Mouse (Mus musculus): Measurements from ENCODE around the gene Rora. TPM values are rescaled to one million over a fixed set of nuclear protein-coding genes. Genes with fewer than 3 reads are reported as not detected.

Gene Rora
- polyA plus RNA-seq, 1 experiment: 0.86 TPM

DNA sequence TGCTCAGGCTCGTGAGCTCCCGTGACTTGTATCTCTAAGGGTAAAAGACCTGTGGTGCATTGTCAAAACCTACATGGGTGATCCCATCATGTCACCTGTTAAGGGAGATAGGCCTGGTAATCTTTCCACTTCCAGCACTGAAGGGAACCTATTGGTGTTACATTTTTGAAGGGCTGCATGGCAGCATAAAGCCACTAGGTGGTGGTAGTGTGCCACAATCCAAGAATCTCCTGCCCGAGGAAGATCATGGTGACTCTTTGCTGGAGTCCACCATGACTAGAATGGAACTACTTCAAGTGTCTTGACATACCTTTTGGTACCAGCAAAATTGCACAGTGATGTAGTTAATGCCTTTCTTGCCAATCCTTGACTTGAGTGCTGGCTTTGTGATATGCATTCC, 704.2 kb downstream of the Rora start:
- peaks cover 6% of the 10 kb centered on the region for H3K27me3 ChIP-seq (ENCODE audit: control insufficient read depth, insufficient read depth, insufficient read length)
- H3K4me3 ChIP-seq: no peak overlapping the region
- no peaks in the 10 kb centered on the region for H3K79me2 ChIP-seq (ENCODE audit: control insufficient read depth, insufficient read depth)

DNA sequence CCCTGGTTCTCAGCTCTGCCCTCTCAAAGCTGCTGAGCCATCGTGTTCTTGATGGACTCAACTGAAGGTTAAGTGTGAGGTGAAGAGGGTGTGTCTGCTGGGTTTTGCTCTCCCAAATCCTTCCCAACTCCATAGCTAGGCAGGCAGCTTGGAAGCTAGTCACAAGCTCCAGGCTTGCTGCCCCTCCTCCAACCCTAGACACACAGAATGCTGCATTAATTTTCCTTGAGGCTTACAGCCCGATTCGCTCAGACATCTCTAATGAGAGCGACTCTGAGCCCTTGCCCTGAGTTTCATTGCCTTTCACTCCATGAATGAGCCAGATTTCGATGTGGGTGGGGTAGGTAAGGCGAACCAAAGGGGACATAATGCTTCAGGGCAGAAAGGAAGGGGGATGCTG, 705.2 kb downstream of the Rora start:
- Histone ChIP-seq H3K27me3 (ENCODE audit: control insufficient read depth, insufficient read depth, insufficient read length) (peaks cover 6% of the 10 kb centered on the region), H3K36me3 (ENCODE audit: control insufficient read depth, insufficient read depth) (no peaks in the 10 kb centered on the region), H3K4me2 (ENCODE audit: low read depth) (no peak overlapping the region), H3K79me2 (ENCODE audit: control insufficient read depth, insufficient read depth) (no peaks in the 10 kb centered on the region), H3ac (ENCODE audit: control insufficient read depth, insufficient read length) (no peak overlapping the region), H3K4me3 (no peak overlapping the region)
- TF ChIP-seq E2F4 (IDR thresholded peaks at IDR 0.05; ENCODE audit: insufficient read depth) (no peak), MYOG (IDR thresholded peaks at IDR 0.05; ENCODE audit: control insufficient read depth in 1 of 3, insufficient read depth in 1 of 3, insufficient read length in 2 of 3, low read depth in 2 of 3) (no peak), POLR2AphosphoS2 (IDR thresholded peaks at IDR 0.05; ENCODE audit: insufficient read length, low read depth) (no peak), SRF (IDR thresholded peaks at IDR 0.05; ENCODE audit: control insufficient read depth, insufficient read length, low read depth) (no peak), POLR2A (IDR thresholded peaks at IDR 0.05; ENCODE audit: insufficient read length, low read depth) (no peak), MAX (IDR thresholded peaks at IDR 0.05; ENCODE audit: low read depth) (no peak), MYOD1 (IDR thresholded peaks at IDR 0.05; ENCODE audit: control insufficient read depth in 1 of 3, insufficient read length in 2 of 3, low read depth in 2 of 3) (no peak), CEBPB (IDR thresholded peaks at IDR 0.05; ENCODE audit: insufficient read depth, poor library complexity, severe bottlenecking) (no peak), USF1 (IDR thresholded peaks at IDR 0.05; ENCODE audit: low read depth) (no peak), REST (IDR thresholded peaks at IDR 0.05; ENCODE audit: insufficient read depth, insufficient read length) (no peak), TCF3 (IDR thresholded peaks at IDR 0.05; ENCODE audit: insufficient read length, low read depth) (no peak), TCF12 (IDR thresholded peaks at IDR 0.05; ENCODE audit: insufficient read depth, poor library complexity, severe bottlenecking) (no peak)

More for the DNA sequence above, 704.2 kb downstream of the Rora start:
- H3K4me2 ChIP-seq (ENCODE audit: low read depth): no peak overlapping the region
- H3ac ChIP-seq (ENCODE audit: control insufficient read depth, insufficient read length): no peak overlapping the region
- no peaks in the 10 kb centered on the region for H3K36me3 ChIP-seq (ENCODE audit: control insufficient read depth, insufficient read depth)
- TF ChIP-seq POLR2A (IDR thresholded peaks at IDR 0.05; ENCODE audit: insufficient read length, low read depth): no peak
- TF ChIP-seq MYOG (IDR thresholded peaks at IDR 0.05; ENCODE audit: control insufficient read depth in 1 of 3, insufficient read depth in 1 of 3, insufficient read length in 2 of 3, low read depth in 2 of 3): no peak
- TF ChIP-seq E2F4 (IDR thresholded peaks at IDR 0.05; ENCODE audit: insufficient read depth): no peak
- TF ChIP-seq CEBPB (IDR thresholded peaks at IDR 0.05; ENCODE audit: insufficient read depth, poor library complexity, severe bottlenecking): no peak
- no peak for TF ChIP-seq MYOD1 (IDR thresholded peaks at IDR 0.05; ENCODE audit: control insufficient read depth in 1 of 3, insufficient read length in 2 of 3, low read depth in 2 of 3)
- no peak for TF ChIP-seq TCF12 (IDR thresholded peaks at IDR 0.05; ENCODE audit: insufficient read depth, poor library complexity, severe bottlenecking)
- TF ChIP-seq SRF (IDR thresholded peaks at IDR 0.05; ENCODE audit: control insufficient read depth, insufficient read length, low read depth): no peak
- no peak for TF ChIP-seq POLR2AphosphoS2 (IDR thresholded peaks at IDR 0.05; ENCODE audit: insufficient read length, low read depth)
- TF ChIP-seq TCF3 (IDR thresholded peaks at IDR 0.05; ENCODE audit: insufficient read length, low read depth): no peak
- TF ChIP-seq MAX (IDR thresholded peaks at IDR 0.05; ENCODE audit: low read depth): no peak

DNA sequence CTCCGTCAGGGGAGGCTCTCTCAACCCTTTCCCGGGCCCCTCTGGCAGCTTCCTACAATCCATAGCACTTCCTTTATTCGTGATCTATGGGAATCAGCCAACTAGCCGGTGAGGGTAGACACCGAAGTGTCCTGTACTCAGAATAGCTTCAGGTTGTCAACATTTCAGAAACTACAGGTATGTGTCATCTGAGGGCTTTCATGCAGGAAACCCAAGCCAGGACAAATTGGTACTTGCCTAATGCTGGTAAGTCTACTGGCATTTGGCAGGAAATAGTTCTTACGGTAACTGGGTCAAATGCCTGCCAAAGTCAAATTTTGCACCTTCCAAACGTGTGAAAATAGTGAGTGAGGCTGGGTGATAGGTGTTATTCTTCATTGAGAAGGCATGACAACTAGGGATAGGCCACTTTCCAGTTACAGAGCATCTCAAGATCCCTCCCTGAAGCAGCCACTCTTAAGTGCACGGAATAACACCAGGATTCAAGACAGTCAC, 708.4 kb downstream of the Rora start:
- TF ChIP-seq SRF (IDR thresholded peaks at IDR 0.05; ENCODE audit: control insufficient read depth, insufficient read length, low read depth) (no peak), CEBPB (IDR thresholded peaks at IDR 0.05; ENCODE audit: insufficient read depth, poor library complexity, severe bottlenecking) (no peak), TCF12 (IDR thresholded peaks at IDR 0.05; ENCODE audit: insufficient read depth, poor library complexity, severe bottlenecking) (no peak), REST (IDR thresholded peaks at IDR 0.05; ENCODE audit: insufficient read depth, insufficient read length) (no peak), POLR2AphosphoS2 (IDR thresholded peaks at IDR 0.05; ENCODE audit: insufficient read length, low read depth) (no peak), USF1 (IDR thresholded peaks at IDR 0.05; ENCODE audit: low read depth) (no peak), MYOG (IDR thresholded peaks at IDR 0.05; ENCODE audit: control insufficient read depth in 1 of 3, insufficient read depth in 1 of 3, insufficient read length in 2 of 3, low read depth in 2 of 3) (no peak), MYOD1 (IDR thresholded peaks at IDR 0.05; ENCODE audit: control insufficient read depth in 1 of 3, insufficient read length in 2 of 3, low read depth in 2 of 3) (no peak), TCF3 (IDR thresholded peaks at IDR 0.05; ENCODE audit: insufficient read length, low read depth) (no peak)
- Histone ChIP-seq H3K4me3 (no peak overlapping the region), H3ac (ENCODE audit: control insufficient read depth, insufficient read length) (no peak overlapping the region), H3K27me3 (ENCODE audit: control insufficient read depth, insufficient read depth, insufficient read length) (peaks cover 6% of the 10 kb centered on the region), H3K36me3 (ENCODE audit: control insufficient read depth, insufficient read depth) (no peaks in the 10 kb centered on the region), H3K4me2 (ENCODE audit: low read depth) (no peak overlapping the region), H3K79me2 (ENCODE audit: control insufficient read depth, insufficient read depth) (no peaks in the 10 kb centered on the region)

DNA sequence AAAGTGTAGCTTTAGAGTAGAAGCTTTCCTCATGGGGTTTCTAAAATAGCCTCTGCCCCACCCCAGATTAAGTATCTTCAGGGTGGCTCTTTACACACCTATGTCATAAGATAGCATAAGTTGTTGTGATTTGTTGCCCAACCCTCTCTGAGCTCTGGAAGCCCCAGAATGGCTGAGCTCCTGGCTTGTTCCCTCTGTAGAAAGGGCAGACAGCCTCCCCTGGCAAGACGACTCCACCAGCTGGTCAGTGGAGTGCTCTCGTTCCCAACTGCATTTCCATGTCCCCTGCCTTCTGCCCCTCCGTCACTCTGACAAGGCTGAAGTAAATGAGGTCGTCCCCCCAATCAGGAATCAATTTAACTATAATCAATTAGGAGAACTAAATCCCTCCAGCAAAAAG, 709.2 kb downstream of the Rora start:
- no peak overlapping the region for H3ac ChIP-seq (ENCODE audit: control insufficient read depth, insufficient read length)
- TF ChIP-seq MYOG (IDR thresholded peaks at IDR 0.05; ENCODE audit: control insufficient read depth in 1 of 3, insufficient read depth in 1 of 3, insufficient read length in 2 of 3, low read depth in 2 of 3) (no peak), MYOD1 (IDR thresholded peaks at IDR 0.05; ENCODE audit: control insufficient read depth in 1 of 3, insufficient read length in 2 of 3, low read depth in 2 of 3) (no peak), CEBPB (IDR thresholded peaks at IDR 0.05; ENCODE audit: insufficient read depth, poor library complexity, severe bottlenecking) (no peak)
- no peaks in the 10 kb centered on the region for H3K36me3 ChIP-seq (ENCODE audit: control insufficient read depth, insufficient read depth)
- H3K79me2 ChIP-seq (ENCODE audit: control insufficient read depth, insufficient read depth): no peaks in the 10 kb centered on the region
- H3K27me3 ChIP-seq (ENCODE audit: control insufficient read depth, insufficient read depth, insufficient read length): peaks cover 6% of the 10 kb centered on the region
- no peak overlapping the region for H3K4me3 ChIP-seq
- H3K4me2 ChIP-seq (ENCODE audit: low read depth): no peak overlapping the region

DNA sequence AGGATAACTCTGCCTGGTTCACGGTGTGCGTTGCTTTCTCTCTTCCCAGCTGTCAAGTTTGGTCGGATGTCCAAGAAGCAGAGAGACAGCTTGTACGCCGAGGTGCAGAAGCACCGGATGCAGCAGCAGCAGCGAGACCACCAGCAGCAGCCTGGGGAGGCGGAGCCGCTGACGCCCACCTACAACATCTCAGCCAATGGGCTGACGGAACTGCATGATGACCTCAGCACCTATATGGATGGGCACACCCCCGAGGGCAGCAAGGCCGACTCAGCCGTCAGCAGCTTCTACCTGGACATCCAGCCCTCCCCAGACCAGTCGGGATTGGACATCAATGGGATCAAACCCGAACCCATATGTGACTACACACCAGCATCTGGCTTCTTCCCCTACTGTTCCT, 710.5 kb downstream of the Rora start:
- Histone ChIP-seq H3K4me2 (ENCODE audit: low read depth) (no peak overlapping the region), H3K79me2 (ENCODE audit: control insufficient read depth, insufficient read depth) (no peaks in the 10 kb centered on the region), H3K4me3 (no peak overlapping the region), H3K36me3 (ENCODE audit: control insufficient read depth, insufficient read depth) (no peaks in the 10 kb centered on the region), H3K27me3 (ENCODE audit: control insufficient read depth, insufficient read depth, insufficient read length) (peaks cover 6% of the 10 kb centered on the region), H3ac (ENCODE audit: control insufficient read depth, insufficient read length) (no peak overlapping the region)
- no peak for TF ChIP-seq MYOG (IDR thresholded peaks at IDR 0.05; ENCODE audit: control insufficient read depth in 1 of 3, insufficient read depth in 1 of 3, insufficient read length in 2 of 3, low read depth in 2 of 3)
- no peak for TF ChIP-seq TCF3 (IDR thresholded peaks at IDR 0.05; ENCODE audit: insufficient read length, low read depth)
- no peak for TF ChIP-seq E2F4 (IDR thresholded peaks at IDR 0.05; ENCODE audit: insufficient read depth)
- no peak for TF ChIP-seq CEBPB (IDR thresholded peaks at IDR 0.05; ENCODE audit: insufficient read depth, poor library complexity, severe bottlenecking)
- TF ChIP-seq MAX (IDR thresholded peaks at IDR 0.05; ENCODE audit: low read depth): no peak
- TF ChIP-seq SRF (IDR thresholded peaks at IDR 0.05; ENCODE audit: control insufficient read depth, insufficient read length, low read depth): no peak
- TF ChIP-seq POLR2AphosphoS2 (IDR thresholded peaks at IDR 0.05; ENCODE audit: insufficient read length, low read depth): no peak
- no peak for TF ChIP-seq TCF12 (IDR thresholded peaks at IDR 0.05; ENCODE audit: insufficient read depth, poor library complexity, severe bottlenecking)
- TF ChIP-seq MYOD1 (IDR thresholded peaks at IDR 0.05; ENCODE audit: control insufficient read depth in 1 of 3, insufficient read length in 2 of 3, low read depth in 2 of 3): no peak
- TF ChIP-seq POLR2A (IDR thresholded peaks at IDR 0.05; ENCODE audit: insufficient read length, low read depth): no peak
- no peak for TF ChIP-seq USF1 (IDR thresholded peaks at IDR 0.05; ENCODE audit: low read depth)
- TF ChIP-seq REST (IDR thresholded peaks at IDR 0.05; ENCODE audit: insufficient read depth, insufficient read length): no peak
